Mouse (Mus musculus) CH12.LX (cell line): ENCODE data around the gene Qsox2. TPM values are rescaled to one million over a fixed set of nuclear protein-coding genes. Genes with fewer than 3 reads are reported as not detected.

Source experiments
- DNase-seq: peaks from one replicate; pipeline ENCODE4 v3.0.0-alpha.2; 2013; ENCODE audit errors: extremely low read depth
- H3K27ac ChIP-seq: 2 replicates; pipeline ENCODE4 v1.5.1; 2012; ENCODE audit warnings: low read depth, mild to moderate bottlenecking, control low read depth, moderate library complexity; ENCODE audit not compliant: insufficient read depth
- H3K27me3 ChIP-seq: replicated peaks from 2 replicates; pipeline ENCODE3; 2012; ENCODE audit warnings: inconsistent platforms
- H3K36me3 ChIP-seq, 2 experiments: replicated peaks in 1 of 2; 2 replicates each; pipeline versions ENCODE3 to v1.6.1; 2012; ENCODE audit warnings: inconsistent platforms in 1 of 2, low read length in 1 of 2, mild to moderate bottlenecking in 1 of 2, mixed read lengths in 1 of 2, moderate library complexity in 1 of 2; ENCODE audit not compliant: control insufficient read depth in 1 of 2, insufficient read depth in 1 of 2
- H3K4me1 ChIP-seq, 2 experiments: 2 replicates each; pipeline ENCODE4 v1.6.1; 2012; ENCODE audit warnings: inconsistent platforms in 1 of 2, moderate library complexity in 1 of 2; ENCODE audit not compliant: insufficient read depth in 2 of 2, control insufficient read depth in 1 of 2
- H3K4me2 ChIP-seq: 2 replicates; pipeline ENCODE4 v1.6.1; 2012; ENCODE audit warnings: low read depth, mild to moderate bottlenecking, control low read depth; ENCODE audit not compliant: poor library complexity, insufficient read depth, severe bottlenecking
- H3K4me3 ChIP-seq, 3 experiments: fragments of 150-350 bp in 1 of 3; sonication (generic) in 1 of 3; replicated peaks in 1 of 3; 2 replicates each; pipeline versions ENCODE3 to v1.5.1; 2011 to 2012; ENCODE audit warnings: low read depth in 2 of 3, low read length in 2 of 3, mild to moderate bottlenecking in 2 of 3, moderate library complexity in 2 of 3, control low read depth in 1 of 3, improper control_type of control experiment in 1 of 3, inconsistent platforms in 1 of 3, mixed read lengths in 1 of 3; ENCODE audit not compliant: poor library complexity in 1 of 3
- H3K79me2 ChIP-seq: replicated peaks from 2 replicates; pipeline ENCODE4 v1.6.1; 2012; ENCODE audit warnings: mild to moderate bottlenecking, moderate library complexity; ENCODE audit not compliant: control insufficient read depth, poor library complexity, insufficient read depth, severe bottlenecking; ENCODE audit errors: extremely low read depth
- H3K9ac ChIP-seq: 2 replicates; pipeline ENCODE4 v1.6.1; 2012; ENCODE audit warnings: low read depth, mild to moderate bottlenecking, control low read depth, moderate library complexity; ENCODE audit not compliant: insufficient read depth
- H3K9me3 ChIP-seq: replicated peaks from 2 replicates; pipeline ENCODE3; 2012; ENCODE audit warnings: low read length, inconsistent platforms, mixed read lengths
- E2F4 ChIP-seq: IDR thresholded peaks from 2 replicates; pipeline ENCODE4 v1.6.1; 2011; ENCODE audit warnings: low read depth, low read length, improper control_type of control experiment; ENCODE audit not compliant: insufficient replicate concordance
- ELF1 ChIP-seq: IDR thresholded peaks from 2 replicates; pipeline ENCODE4 v1.6.1; 2014; ENCODE audit warnings: low read depth, mild to moderate bottlenecking, inconsistent platforms, low read length, improper control_type of control experiment
- EP300 ChIP-seq: IDR thresholded peaks from 2 replicates; pipeline ENCODE4 v1.6.1; 2011; ENCODE audit warnings: low read length, improper control_type of control experiment
- GABPA ChIP-seq: IDR thresholded peaks from 2 replicates; pipeline ENCODE4 v1.6.1; 2012; ENCODE audit warnings: low read depth, low read length, improper control_type of control experiment, inconsistent platforms; ENCODE audit not compliant: insufficient replicate concordance
- IRF4 ChIP-seq: IDR thresholded peaks from 2 replicates; pipeline ENCODE4 v1.6.1; 2014; ENCODE audit warnings: low read depth, mild to moderate bottlenecking, inconsistent platforms, low read length, improper control_type of control experiment
- JUN ChIP-seq: IDR thresholded peaks from 2 replicates; pipeline ENCODE4 v1.6.1; 2011; ENCODE audit warnings: low read depth, mild to moderate bottlenecking, low read length, improper control_type of control experiment, moderate library complexity; ENCODE audit not compliant: insufficient read depth
- JUND ChIP-seq: conservative IDR thresholded peaks from 2 replicates; pipeline ENCODE4 v1.6.1; 2011; ENCODE audit warnings: low read depth, low read length, improper control_type of control experiment
- KAT2A ChIP-seq: IDR thresholded peaks from 2 replicates; pipeline ENCODE4 v1.6.1; 2012; ENCODE audit warnings: low read length, improper control_type of control experiment, inconsistent platforms; ENCODE audit not compliant: insufficient replicate concordance
- MAZ ChIP-seq: IDR thresholded peaks from 2 replicates; pipeline ENCODE4 v1.6.1; 2012; ENCODE audit warnings: low read depth, mild to moderate bottlenecking, inconsistent platforms, low read length, improper control_type of control experiment, moderate library complexity
- MEF2A ChIP-seq: IDR thresholded peaks from 2 replicates; pipeline ENCODE4 v1.6.1; 2014; ENCODE audit warnings: low read depth, mild to moderate bottlenecking, inconsistent platforms, low read length, improper control_type of control experiment, borderline replicate concordance
- MXI1 ChIP-seq: IDR thresholded peaks from 2 replicates; pipeline ENCODE4 v1.6.1; 2011; ENCODE audit warnings: mild to moderate bottlenecking, low read depth, low read length, improper control_type of control experiment
- MYC ChIP-seq: IDR thresholded peaks from 2 replicates; pipeline ENCODE4 v1.6.1; 2011; ENCODE audit warnings: low read depth, mild to moderate bottlenecking, improper control_type of control experiment, low read length
- NRF1 ChIP-seq: IDR thresholded peaks from 2 replicates; pipeline ENCODE4 v1.6.1; 2014; ENCODE audit warnings: low read depth, mild to moderate bottlenecking, inconsistent platforms, low read length, improper control_type of control experiment, moderate library complexity
- PAX5 ChIP-seq: IDR thresholded peaks from 2 replicates; pipeline ENCODE4 v1.6.1; 2012; ENCODE audit warnings: low read length, inconsistent platforms, mixed read lengths
- POLR2A ChIP-seq: IDR thresholded peaks from 2 replicates; pipeline ENCODE4 v1.6.1; 2011; ENCODE audit warnings: low read depth, mild to moderate bottlenecking, improper control_type of control experiment, low read length
- RAD21 ChIP-seq: IDR thresholded peaks from 2 replicates; pipeline ENCODE4 v1.6.1; 2011; ENCODE audit warnings: low read depth, mild to moderate bottlenecking, low read length, improper control_type of control experiment, moderate library complexity
- RCOR1 ChIP-seq: conservative IDR thresholded peaks from 2 replicates; pipeline ENCODE4 v1.6.1; 2012; ENCODE audit warnings: low read depth, mild to moderate bottlenecking, inconsistent platforms, low read length, improper control_type of control experiment
- SMC3 ChIP-seq: IDR thresholded peaks from 2 replicates; pipeline ENCODE4 v1.6.1; 2011; ENCODE audit warnings: low read depth, low read length, improper control_type of control experiment
- TBP ChIP-seq: conservative IDR thresholded peaks from 2 replicates; pipeline ENCODE4 v1.6.1; 2011; ENCODE audit warnings: low read depth, low read length, improper control_type of control experiment
- TCF12 ChIP-seq: IDR thresholded peaks from 2 replicates; pipeline ENCODE4 v1.6.1; 2014; ENCODE audit warnings: low read depth, mild to moderate bottlenecking, inconsistent platforms, low read length, improper control_type of control experiment
- USF1 ChIP-seq: IDR thresholded peaks from 2 replicates; pipeline ENCODE4 v1.6.1; 2014; ENCODE audit warnings: low read depth, mild to moderate bottlenecking, inconsistent platforms, low read length, improper control_type of control experiment
- USF2 ChIP-seq: conservative IDR thresholded peaks from 2 replicates; pipeline ENCODE4 v1.6.1; 2011; ENCODE audit warnings: low read depth, low read length, improper control_type of control experiment
- ZC3H11A ChIP-seq: IDR thresholded peaks from 2 replicates; pipeline ENCODE4 v1.6.1; 2012; ENCODE audit warnings: low read depth, mild to moderate bottlenecking, inconsistent platforms, low read length, improper control_type of control experiment
- ZMIZ1 ChIP-seq: IDR thresholded peaks from 2 replicates; pipeline ENCODE4 v1.6.1; 2012; ENCODE audit warnings: low read depth, mild to moderate bottlenecking, inconsistent platforms, low read length, improper control_type of control experiment
- ZNF384 ChIP-seq: IDR thresholded peaks from 2 replicates; pipeline ENCODE4 v1.6.1; 2012; ENCODE audit warnings: low read depth, low read length, improper control_type of control experiment, inconsistent platforms
- dilution Hi-C: fragments of 300-500 bp; cut with MboI; formaldehyde crosslinking; loops from 2 replicates; pipeline ENCODE4 v1.14.3; 2020; ENCODE audit warnings: low sequenced_read_pairs; ENCODE audit not compliant: extremely low pct_unique_long_range_greater_than_20kb, extremely low pct_ligation_motif_present
- in situ Hi-C: fragments of 300-500 bp; cut with MboI; formaldehyde crosslinking; loops from 3 replicates; pipeline ENCODE4 v1.14.3; 2019; ENCODE audit warnings: low sequenced_read_pairs, low pct_ligation_motif_present, low pct_unique_long_range_greater_than_20kb, mixed read lengths
- polyA plus RNA-seq: library from polyadenylated mRNA; unstranded; fragments of >175 nt; gene quantifications from 2 replicates; pipeline ENCODE4 v1.2.1, GENCODE M21; 2012; ENCODE audit warnings: low read depth; ENCODE audit not compliant: insufficient read length
- total RNA-seq, 2 experiments: library from RNA; depleted of rRNA; stranded (reverse); fragments of 300-350 nt in 1 of 2; fragments of >200 nt in 1 of 2; gene quantifications; 2 replicates each; pipeline ENCODE4 v1.2.3; 2012 to 2014

Gene Qsox2
- total and polyA plus RNA-seq, 3 experiments, result 6.4 to 11.5 (median 9.3) TPM

- H3K27me3 ChIP-seq, result peaks cover 59% of the 10 kb centered on the region
- TF ChIP-seq E2F4 (no peak), IRF4 (no peak), USF2 (no peak), TCF12 (no peak), MYC (no peak), MEF2A (no peak), JUND (no peak), SMC3 (no peak), PAX5 (no peak), MAZ (no peak), RAD21 (no peak), USF1 (no peak), NRF1 (no peak), POLR2A (no peak), MXI1 (no peak)
- in situ Hi-C loops, result no loop called here
- H3K4me1 ChIP-seq, result no peaks in the 10 kb centered on the region
- H3K27ac ChIP-seq, result no peak overlapping the region
- no peak overlapping the region for H3K4me2 ChIP-seq
- no peak for DNase-seq
- dilution Hi-C loops, result no loop called here
- H3K9ac ChIP-seq, result no peak overlapping the region
- no peaks in the 10 kb centered on the region for H3K36me3 ChIP-seq
- H3K4me3 ChIP-seq, result no peak overlapping the region
- no peaks in the 10 kb centered on the region for H3K79me2 ChIP-seq
- H3K9me3 ChIP-seq, result no peaks in the 10 kb centered on the region
These were observed 60.6 kb downstream of the Qsox2 start for GRCm38 (mm10) chr2:26176731-26177130.

GRCm38 (mm10) chr2:26175191-26175590 is 62.1 kb downstream of the Qsox2 start:
- H3K9me3 ChIP-seq, result no peaks in the 10 kb centered on the region
- peaks cover 71% of the 10 kb centered on the region for H3K27me3 ChIP-seq
- TF ChIP-seq KAT2A (no peak), MEF2A (no peak), RAD21 (no peak), TBP (no peak), GABPA (no peak), E2F4 (no peak), MXI1 (no peak), RCOR1 (no peak), EP300 (no peak), JUND (no peak), ELF1 (no peak), ZNF384 (no peak), TCF12 (no peak), POLR2A (no peak), USF1 (no peak), JUN (no peak), ZMIZ1 (no peak), ZC3H11A (no peak), USF2 (no peak)
- H3K9ac ChIP-seq, result no peak overlapping the region
- no peak for DNase-seq
- no peaks in the 10 kb centered on the region for H3K36me3 ChIP-seq
- no peaks in the 10 kb centered on the region for H3K79me2 ChIP-seq
- no peaks in the 10 kb centered on the region; a peak in 1 of 4 replicates for H3K4me1 ChIP-seq
- H3K27ac ChIP-seq, result no peak overlapping the region
- in situ Hi-C loops (no loop called here), dilution Hi-C loops (no loop called here)
- no peak overlapping the region for H3K4me2 ChIP-seq
- no peak overlapping the region for H3K4me3 ChIP-seq
